Mouse (Mus musculus): ENCODE measurements around the gene Aqp6. TPM values are rescaled to one million over a fixed set of nuclear protein-coding genes. Genes with fewer than 3 reads are reported as not detected.

Gene Aqp6
- polyA plus RNA-seq, 1 experiment, result not detected

DNA sequence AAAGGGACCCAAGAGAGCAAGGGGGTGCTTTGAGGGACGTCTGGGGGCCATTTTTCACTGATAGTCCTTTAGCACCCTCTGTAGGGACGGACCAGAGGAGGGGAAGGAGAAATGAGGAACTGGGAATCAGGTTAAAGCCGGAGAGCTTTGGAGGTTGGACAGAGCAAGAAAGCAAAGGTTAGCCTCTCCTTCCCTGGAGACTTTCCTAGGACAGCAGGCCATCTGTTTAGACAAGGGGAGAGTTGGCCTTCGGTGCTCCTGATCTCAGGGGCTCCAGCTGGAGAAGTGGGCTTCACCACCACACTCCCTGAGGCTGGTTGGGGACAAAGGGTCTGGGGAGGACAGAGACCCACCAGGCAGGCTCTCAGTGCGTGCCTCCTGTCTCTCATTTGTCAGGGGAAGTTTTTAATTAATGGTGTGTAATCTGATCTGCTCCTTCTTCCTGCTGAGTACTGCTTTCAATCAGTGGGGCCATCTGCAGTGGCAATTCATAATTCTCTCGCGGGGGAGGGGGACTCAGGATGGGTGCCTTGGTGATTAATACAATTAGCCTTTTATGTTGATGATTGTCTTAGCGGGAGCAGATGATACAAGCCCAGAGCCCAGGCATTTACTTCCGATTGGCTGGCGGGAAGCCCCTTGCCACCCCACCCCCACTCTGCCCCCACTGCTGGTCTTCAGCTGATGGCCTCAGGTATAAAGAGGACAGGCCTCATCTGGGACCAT lies 6.4 kb downstream of the Aqp6 start:
- DNase-seq, result no peak
- Histone ChIP-seq H3K4me3 (replicated peaks; ENCODE audit: extremely low read depth, low read depth, low read length) (no peak overlapping the region), H3K4me1 (ENCODE audit: control insufficient read depth, insufficient read depth, low read length) (no peaks in the 10 kb centered on the region)
- WGBS, result 38% methylated on average over 10 of the region's 10 CpGs
- TF ChIP-seq CTCF (IDR thresholded peaks at IDR 0.05; ENCODE audit: insufficient read depth, low read length) (no peak), POLR2A (IDR thresholded peaks at IDR 0.05; ENCODE audit: borderline replicate concordance, extremely low read depth, low read depth, low read length) (no peak)

DNA sequence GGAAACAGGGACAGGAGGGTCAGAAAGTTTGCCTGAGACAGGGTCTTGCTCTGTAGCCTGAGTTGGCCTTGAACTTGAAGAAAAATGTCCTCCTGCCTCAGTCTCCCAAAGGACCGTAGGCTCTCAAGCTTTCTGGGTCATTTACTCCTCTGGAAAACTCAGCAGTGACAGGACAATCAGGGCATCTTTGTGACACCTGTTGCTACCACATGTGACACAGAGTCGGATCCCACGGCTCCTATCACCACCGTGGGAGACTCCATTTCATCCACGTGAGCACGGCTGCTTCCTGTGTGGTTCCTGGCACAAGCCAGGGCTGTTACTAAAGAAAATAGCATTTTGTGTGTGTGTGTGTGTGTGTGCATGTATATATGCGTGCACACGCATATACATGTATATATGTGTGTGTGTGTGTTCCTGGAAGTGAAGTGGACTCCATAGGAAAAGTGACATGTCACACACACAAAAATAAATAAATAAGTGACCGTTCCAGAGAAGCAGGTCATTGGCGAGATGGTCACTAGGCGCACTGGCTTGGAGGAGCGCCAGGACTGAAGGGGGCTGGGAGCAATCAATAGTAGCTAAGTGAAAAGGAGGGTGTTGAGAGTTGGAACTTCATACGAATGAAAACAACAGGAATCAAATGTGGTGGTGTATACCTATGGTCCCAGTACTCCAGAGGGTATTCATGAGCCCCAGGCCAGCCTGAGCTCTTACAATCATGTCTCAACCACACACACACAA lies 7.4 kb downstream of the Aqp6 start:
- Histone ChIP-seq H3K4me3 (replicated peaks; ENCODE audit: extremely low read depth, low read depth, low read length) (no peak overlapping the region), H3K4me1 (ENCODE audit: control insufficient read depth, insufficient read depth, low read length) (no peaks in the 10 kb centered on the region)
- 73% methylated on average over 13 of the region's 13 CpGs for WGBS
- TF ChIP-seq POLR2A (IDR thresholded peaks at IDR 0.05; ENCODE audit: borderline replicate concordance, extremely low read depth, low read depth, low read length) (no peak), CTCF (IDR thresholded peaks at IDR 0.05; ENCODE audit: insufficient read depth, low read length) (no peak)
- no peak for DNase-seq

DNA sequence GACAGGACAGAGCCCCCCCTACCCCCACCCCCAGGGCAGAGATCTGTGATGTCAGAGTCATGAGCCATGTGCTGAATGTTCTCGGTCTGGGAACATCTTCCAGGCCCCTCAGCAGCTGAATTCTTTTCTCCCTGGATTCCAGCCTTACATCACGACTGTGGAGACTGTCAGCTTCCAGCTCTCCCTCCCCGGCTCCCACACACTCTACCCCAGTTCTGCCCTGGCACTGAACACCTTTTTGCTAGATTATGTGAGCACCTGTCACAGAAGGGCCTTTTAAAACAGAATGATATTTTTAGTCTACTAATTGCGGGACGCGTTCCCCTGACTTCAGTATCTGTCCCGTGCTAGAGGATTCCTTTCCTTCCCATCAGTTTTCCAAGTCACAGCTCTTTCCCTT lies 10.4 kb downstream of the Aqp6 start:
- WGBS, result 69% methylated on average over 7 of the region's 7 CpGs
- DNase-seq, result no peak
- TF ChIP-seq CTCF (IDR thresholded peaks at IDR 0.05; ENCODE audit: insufficient read depth, low read length) (no peak), POLR2A (IDR thresholded peaks at IDR 0.05; ENCODE audit: borderline replicate concordance, extremely low read depth, low read depth, low read length) (no peak)
- peaks cover 5% of the 10 kb centered on the region for H3K4me1 ChIP-seq (ENCODE audit: control insufficient read depth, insufficient read depth, low read length)
- no peak overlapping the region for H3K4me3 ChIP-seq (replicated peaks; ENCODE audit: extremely low read depth, low read depth, low read length)

DNA sequence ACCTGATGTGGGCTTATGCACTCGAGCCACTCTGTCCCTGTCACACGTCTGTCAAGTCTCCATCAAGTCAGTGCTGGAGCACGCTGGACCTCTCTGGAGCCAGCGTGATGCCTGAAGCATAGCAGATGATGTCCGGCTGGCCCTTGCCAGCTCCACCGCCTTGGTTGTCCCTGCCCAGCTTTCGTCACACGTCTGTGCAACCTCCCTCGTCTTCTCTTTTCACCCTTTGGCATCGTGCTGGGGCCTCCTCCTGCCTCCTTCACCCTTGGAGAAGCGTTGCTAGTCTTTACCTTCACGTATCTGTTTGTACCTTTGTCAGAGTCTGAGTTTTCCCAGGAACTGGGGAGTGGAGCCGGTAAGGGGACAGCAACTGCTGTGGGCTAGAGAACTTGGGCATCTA lies 13.1 kb downstream of the Aqp6 start:
- WGBS, result 59% methylated on average over 13 of the region's 13 CpGs
- no peak for TF ChIP-seq CTCF (IDR thresholded peaks at IDR 0.05; ENCODE audit: insufficient read depth, low read length)
- TF ChIP-seq POLR2A (IDR thresholded peaks at IDR 0.05; ENCODE audit: borderline replicate concordance, extremely low read depth, low read depth, low read length), result no peak
- Histone ChIP-seq H3K4me1 (ENCODE audit: control insufficient read depth, insufficient read depth, low read length) (peaks cover 5% of the 10 kb centered on the region), H3K4me3 (replicated peaks; ENCODE audit: extremely low read depth, low read depth, low read length) (no peak overlapping the region)
- no peak for DNase-seq

GRCm38 (mm10) chr15:99614753-99615152 lies 13.6 kb downstream of the Aqp6 start:
- 8% methylated on average over 12 of the region's 12 CpGs for WGBS
- DNase-seq, result no peak
- H3K4me1 ChIP-seq (ENCODE audit: control insufficient read depth, insufficient read depth, low read length), result peaks cover 5% of the 10 kb centered on the region
- H3K4me3 ChIP-seq (replicated peaks; ENCODE audit: extremely low read depth, low read depth, low read length), result no peak overlapping the region
- no peak for TF ChIP-seq POLR2A (IDR thresholded peaks at IDR 0.05; ENCODE audit: borderline replicate concordance, extremely low read depth, low read depth, low read length)
- TF ChIP-seq CTCF (IDR thresholded peaks at IDR 0.05; ENCODE audit: insufficient read depth, low read length), result no peak

DNA sequence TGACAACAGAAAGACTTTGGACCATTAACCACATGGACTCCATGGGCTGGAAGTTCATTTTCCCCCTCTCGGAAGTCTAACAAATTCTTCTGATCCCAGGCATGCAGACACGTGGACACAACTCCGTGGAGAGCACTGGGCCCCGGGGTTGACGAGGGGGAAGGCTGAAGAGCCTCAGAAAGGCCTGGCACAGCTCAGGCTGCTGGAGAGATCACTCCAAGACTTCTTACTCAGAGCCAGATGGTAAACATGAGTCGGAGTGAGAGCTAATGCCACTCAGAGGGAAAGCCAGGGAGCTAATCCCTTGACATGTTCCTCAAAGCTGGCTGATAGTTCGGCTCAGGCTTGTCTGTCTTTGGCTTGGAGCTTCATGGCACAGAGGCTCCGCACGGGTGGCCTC lies 14.0 kb downstream of the Aqp6 start:
- no peak for TF ChIP-seq POLR2A (IDR thresholded peaks at IDR 0.05; ENCODE audit: borderline replicate concordance, extremely low read depth, low read depth, low read length)
- TF ChIP-seq CTCF (IDR thresholded peaks at IDR 0.05; ENCODE audit: insufficient read depth, low read length), result no peak
- no peak overlapping the region for H3K4me3 ChIP-seq (replicated peaks; ENCODE audit: extremely low read depth, low read depth, low read length)
- H3K4me1 ChIP-seq (ENCODE audit: control insufficient read depth, insufficient read depth, low read length), result peaks cover 5% of the 10 kb centered on the region
- 28% methylated on average over 9 of the region's 9 CpGs for WGBS
- DNase-seq, result peak; percentile 37

DNA sequence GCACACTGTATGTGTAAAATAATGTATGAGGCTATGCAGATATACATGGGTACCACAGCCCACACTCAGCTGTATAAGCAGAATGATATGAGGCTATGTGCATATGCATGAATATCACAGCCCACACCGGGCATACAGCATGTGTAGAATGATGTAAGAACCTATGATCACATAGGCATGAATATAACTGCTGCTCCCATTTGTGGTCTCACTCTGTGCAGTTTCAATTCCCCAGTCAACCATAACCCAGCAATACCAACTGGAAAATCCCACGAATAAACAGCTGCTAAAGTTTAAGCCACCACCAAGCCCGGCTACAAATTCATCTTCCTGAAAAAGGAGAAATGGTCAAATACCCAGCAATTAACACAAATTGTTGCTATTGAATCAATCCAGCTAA lies 17.4 kb downstream of the Aqp6 start:
- Histone ChIP-seq H3K4me1 (ENCODE audit: control insufficient read depth, insufficient read depth, low read length) (peaks cover 5% of the 10 kb centered on the region), H3K4me3 (replicated peaks; ENCODE audit: extremely low read depth, low read depth, low read length) (no peak overlapping the region)
- TF ChIP-seq CTCF (IDR thresholded peaks at IDR 0.05; ENCODE audit: insufficient read depth, low read length) (no peak), POLR2A (IDR thresholded peaks at IDR 0.05; ENCODE audit: borderline replicate concordance, extremely low read depth, low read depth, low read length) (no peak)
- DNase-seq, result no peak
- WGBS, result 82% methylated on average over 3 of the region's 3 CpGs

GRCm38 (mm10) chr15:99619821-99620220 lies 18.6 kb downstream of the Aqp6 start:
- H3K4me1 ChIP-seq (ENCODE audit: control insufficient read depth, insufficient read depth, low read length), result peaks cover 3% of the 10 kb centered on the region
- no peak for DNase-seq
- 72% methylated on average over 4 of the region's 4 CpGs for WGBS
- H3K4me3 ChIP-seq (replicated peaks; ENCODE audit: extremely low read depth, low read depth, low read length), result no peak overlapping the region
- TF ChIP-seq CTCF (IDR thresholded peaks at IDR 0.05; ENCODE audit: insufficient read depth, low read length) (no peak), POLR2A (IDR thresholded peaks at IDR 0.05; ENCODE audit: borderline replicate concordance, extremely low read depth, low read depth, low read length) (no peak)

GRCm38 (mm10) chr15:99622063-99622462 lies 20.9 kb downstream of the Aqp6 start:
- Histone ChIP-seq H3K4me1 (ENCODE audit: control insufficient read depth, insufficient read depth, low read length) (no peaks in the 10 kb centered on the region), H3K4me3 (replicated peaks; ENCODE audit: extremely low read depth, low read depth, low read length) (no peak overlapping the region)
- TF ChIP-seq CTCF (IDR thresholded peaks at IDR 0.05; ENCODE audit: insufficient read depth, low read length), result no peak
- TF ChIP-seq POLR2A (IDR thresholded peaks at IDR 0.05; ENCODE audit: borderline replicate concordance, extremely low read depth, low read depth, low read length), result no peak
- 79% methylated on average over 11 of the region's 11 CpGs for WGBS
- DNase-seq, result no peak

DNA sequence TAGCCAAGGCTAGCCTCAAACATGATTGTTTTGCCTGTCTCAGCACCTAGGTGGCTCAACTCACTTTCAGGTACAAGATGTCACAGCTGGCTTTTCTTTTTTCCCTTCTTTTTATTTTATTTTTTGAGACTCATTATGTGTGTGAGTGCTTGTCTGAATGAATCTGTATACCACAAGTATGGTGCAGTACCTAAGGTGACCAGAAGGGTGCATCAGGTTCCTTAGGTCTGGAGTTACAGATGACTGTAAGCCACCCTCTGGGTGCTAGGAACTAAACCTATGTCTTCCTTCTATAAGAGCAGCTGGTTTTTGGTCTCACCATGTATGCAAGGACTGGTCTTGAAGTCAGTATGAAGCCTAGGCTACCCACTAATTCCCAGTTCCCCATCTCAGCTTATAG lies 30.4 kb downstream of the Aqp6 start:
- no peak for TF ChIP-seq POLR2A (IDR thresholded peaks at IDR 0.05; ENCODE audit: borderline replicate concordance, extremely low read depth, low read depth, low read length)
- no peak for TF ChIP-seq CTCF (IDR thresholded peaks at IDR 0.05; ENCODE audit: insufficient read depth, low read length)
- DNase-seq, result no peak
- Histone ChIP-seq H3K4me1 (ENCODE audit: control insufficient read depth, insufficient read depth, low read length) (no peaks in the 10 kb centered on the region), H3K4me3 (replicated peaks; ENCODE audit: extremely low read depth, low read depth, low read length) (no peak overlapping the region)

Data from lung, adult 2 months (tissue).